Comparison of ENCODE assay signal across 11 mouse cellular contexts in the genomic region with DNA sequence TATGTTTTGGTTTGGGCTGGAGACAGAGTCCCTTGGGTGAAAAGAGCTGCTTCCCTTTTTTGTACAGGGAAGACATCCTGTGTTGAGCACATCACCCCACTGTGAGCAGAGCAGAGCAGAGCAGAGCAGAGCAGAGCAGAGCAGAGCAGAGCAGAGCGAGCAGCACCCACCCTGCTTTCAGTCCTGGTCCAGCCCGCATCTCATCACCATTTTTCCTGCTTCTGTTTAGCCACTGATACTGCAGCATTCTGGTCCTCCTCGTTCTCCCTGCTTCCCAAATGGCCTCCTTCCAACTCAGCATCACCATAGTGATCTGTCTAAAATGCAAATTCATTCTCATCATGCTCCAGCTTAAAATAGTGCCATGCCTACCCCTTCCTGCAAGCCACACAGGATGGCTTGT.
DNase-seq lines count a peak whose midpoint lies in the region; ATAC-seq lines count a peak whose summit lies in the region.
"Had no signal": no experiment of that assay in that cellular context is flagged by ENCODE, and none has a peak within 500 bp of the region (broad histone marks: within the 10 kb centered on the region; RNA-seq: fewer than 3 reads in every experiment).

No protein-coding gene starts in this region.

- no peaks in the 10 kb centered on the region for H3K9me3 ChIP-seq in forebrain, embryonic 13.5 days (replicated peaks)
- no peaks in the 10 kb centered on the region for H3K9me3 ChIP-seq in forebrain, embryonic 11.5 days (ENCODE audit: control insufficient read depth, low read length)
- H3K9me3 ChIP-seq: embryonic facial prominence, embryonic 12.5 days; liver, embryonic 13.5 days had no signal

- H3K4me1 ChIP-seq in forebrain, embryonic 13.5 days = no peaks in the 10 kb centered on the region
- no peaks in the 10 kb centered on the region for H3K4me1 ChIP-seq in forebrain, embryonic 11.5 days (replicated peaks; ENCODE audit: control insufficient read depth, insufficient read depth, low read length)
- H3K4me1 ChIP-seq: embryonic facial prominence, embryonic 12.5 days; liver, embryonic 13.5 days had no signal

- no peaks in the 10 kb centered on the region for H3K36me3 ChIP-seq in forebrain, embryonic 13.5 days (ENCODE audit: poor library complexity, severe bottlenecking)
- H3K36me3 ChIP-seq in forebrain, embryonic 11.5 days (ENCODE audit: control insufficient read depth, insufficient read depth, low read length) = no peaks in the 10 kb centered on the region
- H3K36me3 ChIP-seq: embryonic facial prominence, embryonic 12.5 days; liver, embryonic 13.5 days had no signal

- peak; percentile 84 for ATAC-seq in forebrain, embryonic 13.5 days
- no peak for ATAC-seq in forebrain, embryonic 11.5 days (replicated peaks; ENCODE audit: low FRiP score)

- no peak overlapping the region for H3K4me2 ChIP-seq in forebrain, embryonic 13.5 days
- H3K4me2 ChIP-seq in forebrain, embryonic 11.5 days (ENCODE audit: low read depth, low read length, severe bottlenecking) = no peak overlapping the region
- H3K4me2 ChIP-seq: embryonic facial prominence, embryonic 12.5 days; liver, embryonic 13.5 days had no signal

- no peak overlapping the region for H3K4me3 ChIP-seq in forebrain, embryonic 13.5 days
- H3K4me3 ChIP-seq in forebrain, embryonic 11.5 days (ENCODE audit: low read depth, low read length) = no peak overlapping the region
- H3K4me3 ChIP-seq: embryonic facial prominence, embryonic 12.5 days; liver, embryonic 13.5 days had no signal

- H3K27me3 ChIP-seq in forebrain, embryonic 13.5 days = no peaks in the 10 kb centered on the region
- no peaks in the 10 kb centered on the region for H3K27me3 ChIP-seq in forebrain, embryonic 11.5 days (ENCODE audit: control insufficient read depth, insufficient read depth, low read length)
- H3K27me3 ChIP-seq: embryonic facial prominence, embryonic 12.5 days; liver, embryonic 13.5 days had no signal

- no peak overlapping the region for H3K27ac ChIP-seq in forebrain, embryonic 13.5 days
- no peak overlapping the region for H3K27ac ChIP-seq in forebrain, embryonic 11.5 days (ENCODE audit: low read depth, low read length)
- H3K27ac ChIP-seq: embryonic facial prominence, embryonic 12.5 days; liver, embryonic 13.5 days had no signal

- H3K9ac ChIP-seq in forebrain, embryonic 13.5 days = no peak overlapping the region
- H3K9ac ChIP-seq in forebrain, embryonic 11.5 days (ENCODE audit: low read length) = no peak overlapping the region
- H3K9ac ChIP-seq: embryonic facial prominence, embryonic 12.5 days; liver, embryonic 13.5 days had no signal

- WGBS in forebrain, embryonic 13.5 days = 59% methylated on average over 3 of the region's 3 CpGs
- 60% methylated on average over 3 of the region's 3 CpGs for WGBS in forebrain, embryonic 11.5 days

- DNase-seq in forebrain, embryonic 11.5 days (ENCODE audit: low spot score) = no peak
- peak; percentile 63 to 74 for DNase-seq in frontal cortex, postnatal 10 days (ENCODE audit: low spot score in 2 of 2)
- DNase-seq in left cerebral cortex, adult 18-20 months (ENCODE audit: low spot score in 2 of 2) = peak; percentile 68 to 82
- DNase-seq in right cerebral cortex, adult 2 months (ENCODE audit: low spot score in 2 of 2) = peak; percentile 76 to 82
- no peak for DNase-seq in adrenal gland, postnatal 25 days
- DNase-seq in urinary bladder, postnatal 14 days (ENCODE audit: low spot score) = no peak
- DNase-seq in embryo, embryonic 11 days = no peak
- DNase-seq: heart, postnatal 36 days; liver, embryonic 13.5 days had no signal

Comparison
In these comparisons a context has a peak if more than half of its experiments do, and no peak if none do; other contexts are left out.
1. DNase-seq: peak in frontal cortex, postnatal 10 days (2 of 2), left cerebral cortex, adult 18-20 months (2 of 2) and right cerebral cortex, adult 2 months (2 of 2); none in forebrain, embryonic 11.5 days (single experiment), adrenal gland, postnatal 25 days (single experiment), urinary bladder, postnatal 14 days (single experiment) and embryo, embryonic 11 days (single experiment).